Mouse (Mus musculus) ES-Bruce4 (cell line): ENCODE results near the gene Spns2.

Experiments used
- EP300 ChIP-seq: IDR thresholded peaks from 2 replicates; pipeline ENCODE4 v1.6.1; 2011; ENCODE audit warnings: low read depth, low read length; ENCODE audit not compliant: insufficient read depth
- POLR2A ChIP-seq: IDR thresholded peaks from one replicate; pipeline ENCODE4 v1.8.1; 2011; ENCODE audit warnings: low read length; ENCODE audit not compliant: insufficient read depth

- TF ChIP-seq POLR2A (no peak), EP300 (no peak)
Observed at GRCm38 (mm10) chr11:72429288-72429690, 60.4 kb downstream of the Spns2 start.
